Mouse (Mus musculus): ENCODE measurements around the gene Rere. TPM values are rescaled to one million over a fixed set of nuclear protein-coding genes. Genes with fewer than 3 reads are reported as not detected.
"Not testable (repeated sequence)": the region's sequence is repeated elsewhere in the genome, so short reads cannot be mapped to it uniquely, and the experiment has no call there.

Rere gene
- total RNA-seq, 2 experiments from 2014 or later = 52.5 to 62.6 TPM

- intact Hi-C loops (cut with DNase I) = no loop called here
- peak; percentile 41 to 49 for DNase-seq
These were observed 30.7 kb upstream of the Rere start for GRCm38 (mm10) chr4:150250549-150251422.

DNA sequence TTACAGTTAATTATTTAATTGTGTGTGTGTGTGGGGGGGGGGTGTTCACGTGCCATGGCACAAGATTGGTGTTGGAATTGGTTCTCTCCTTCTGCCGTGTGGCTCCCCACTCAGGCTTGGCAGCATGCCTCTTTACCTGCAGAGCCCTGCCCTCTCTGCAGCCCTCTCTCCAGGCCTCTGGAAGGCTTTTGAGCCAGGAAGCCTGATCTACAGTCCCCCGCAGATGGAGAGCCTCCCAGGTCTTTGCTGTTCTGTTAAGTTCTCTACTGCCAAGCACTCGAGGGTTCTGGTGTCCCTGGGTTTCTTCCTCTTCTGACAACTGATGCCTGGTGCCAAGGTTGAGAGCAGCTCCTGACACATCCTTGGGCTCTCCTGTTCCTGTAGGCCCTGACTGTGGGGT lies 27.0 kb upstream of the Rere start:
- intact Hi-C loops (cut with DNase I) = no loop called here
- no peak for DNase-seq

DNA sequence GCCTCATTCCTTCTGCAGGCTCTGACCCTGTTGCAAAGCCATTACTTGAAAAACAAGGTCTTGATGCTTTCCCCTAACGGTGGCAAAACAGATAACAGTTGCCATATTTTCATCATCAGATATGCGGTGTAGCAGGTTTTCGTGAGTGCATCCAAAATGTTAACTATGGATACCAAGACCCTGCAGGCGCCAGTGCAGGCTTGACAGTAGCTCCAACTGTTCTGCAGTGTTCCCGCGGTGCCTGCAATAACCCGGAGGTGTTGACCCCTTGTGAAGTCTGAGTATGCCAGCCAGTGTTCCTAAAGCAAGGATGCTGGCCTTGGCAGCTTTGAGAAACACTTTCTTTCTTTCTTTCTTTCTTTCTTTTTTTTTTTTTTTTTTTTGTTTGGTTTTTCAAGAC lies 26.3 kb upstream of the Rere start:
- no peak for DNase-seq
- intact Hi-C loops (cut with DNase I) = loop anchor here (5.0 kb wide), 2 partner anchors 67 to 372 kb away; no protein-coding TSS in a partner anchor

GRCm38 (mm10) chr4:150257252-150258204 lies 23.9 kb upstream of the Rere start:
- DNase-seq = peak; percentile 89 to 95
- intact Hi-C loops (cut with DNase I) = loop anchor here (2.0 to 5.0 kb wide), 5 partner anchors 21 to 370 kb away; no protein-coding TSS in a partner anchor

DNA sequence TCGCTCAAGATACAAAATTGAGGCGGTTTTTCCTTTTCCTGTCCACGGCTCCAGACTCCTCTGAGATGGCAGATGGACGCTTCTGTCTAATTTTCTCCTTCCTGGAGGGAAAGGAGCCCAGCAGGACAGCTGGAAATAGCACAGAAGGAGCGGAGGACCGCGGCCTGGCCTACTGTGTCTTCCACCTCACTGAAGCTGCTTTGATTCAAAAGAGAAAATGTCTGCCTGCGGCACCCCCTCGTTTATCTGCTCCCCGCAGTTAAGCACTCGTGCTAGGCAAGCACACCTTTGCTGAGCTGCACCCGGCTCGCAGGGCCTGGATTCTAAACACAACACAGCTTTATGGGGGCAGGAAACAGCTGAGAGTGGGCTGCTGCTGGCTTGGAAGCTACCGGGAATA lies 23.1 kb upstream of the Rere start:
- intact Hi-C loops (cut with DNase I) = loop anchor here (2.0 to 5.0 kb wide), 3 partner anchors 20 to 369 kb away; no protein-coding TSS in a partner anchor

DNA sequence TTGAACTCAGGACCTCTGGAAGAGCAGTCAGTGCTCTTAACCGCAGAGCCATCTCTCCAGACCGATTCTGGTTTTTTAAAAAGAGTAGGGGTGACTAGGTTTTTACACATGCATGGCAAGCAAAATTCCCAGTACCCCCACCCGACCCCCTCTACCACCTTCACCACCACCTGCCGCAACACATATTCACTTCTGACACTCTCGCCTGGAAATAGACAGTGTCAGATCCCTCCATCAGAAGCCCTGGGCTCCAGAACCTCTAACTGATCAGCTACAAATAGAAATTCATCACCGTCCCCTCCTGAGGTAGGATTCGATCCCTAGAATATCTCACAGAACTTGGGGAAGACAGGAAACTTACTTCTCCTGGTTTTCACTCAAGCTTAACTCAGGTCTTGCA lies 21.9 kb upstream of the Rere start:
- intact Hi-C loops (cut with DNase I) = loop anchor here (2.0 to 5.0 kb wide), 3 partner anchors 19 to 368 kb away; no protein-coding TSS in a partner anchor
- no peak for DNase-seq

More for the DNA sequence above, 23.1 kb upstream of the Rere start:
- no peak for DNase-seq

DNA sequence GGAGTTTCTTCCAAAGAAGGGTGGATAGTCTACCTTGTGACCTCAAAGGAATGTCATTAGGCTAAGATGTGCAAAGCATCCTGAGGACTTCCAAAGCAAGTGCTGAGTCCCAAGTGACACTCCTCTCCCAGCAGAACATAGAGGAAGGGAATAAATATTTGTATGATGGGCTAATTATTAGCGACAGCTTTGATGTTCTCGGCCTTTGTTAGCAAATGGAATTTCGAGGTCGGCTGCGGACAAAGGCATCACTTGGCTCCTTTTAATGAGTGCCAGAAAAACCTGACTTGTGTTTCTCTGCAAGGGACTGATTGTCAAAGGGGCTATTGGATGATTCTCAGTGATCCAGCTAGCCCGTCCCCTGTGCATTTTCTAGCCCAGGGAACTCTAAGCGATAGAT lies 21.3 kb upstream of the Rere start:
- DNase-seq = no peak
- intact Hi-C loops (cut with DNase I) = no loop called here

- no peak for DNase-seq
- intact Hi-C loops (cut with DNase I) = no loop called here
These were observed 20.7 kb upstream of the Rere start for GRCm38 (mm10) chr4:150260745-150261144.

DNA sequence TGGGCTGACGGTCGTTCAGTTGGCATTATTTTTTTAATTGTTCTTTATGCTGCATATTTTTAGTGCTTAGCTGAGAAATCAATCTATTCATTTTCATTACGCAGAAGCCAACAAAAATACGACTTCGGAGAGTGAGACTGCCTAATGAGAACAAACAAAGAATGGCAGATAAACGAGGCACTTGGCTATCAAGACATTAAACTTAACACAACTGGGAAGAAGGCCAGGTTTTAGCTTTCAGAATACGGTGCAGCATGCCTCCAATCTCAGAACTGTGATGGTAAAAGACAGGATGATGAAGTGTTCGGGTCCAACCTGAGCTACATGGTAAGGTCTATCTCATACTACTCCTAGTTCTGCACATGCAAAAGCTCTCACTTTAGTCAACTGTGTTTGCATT lies 19.1 kb upstream of the Rere start:
- DNase-seq = no peak
- intact Hi-C loops (cut with DNase I) = no loop called here

GRCm38 (mm10) chr4:150264903-150265302 lies 16.5 kb upstream of the Rere start:
- DNase-seq = peak in 1 of 2 experiments; percentile 47

DNA sequence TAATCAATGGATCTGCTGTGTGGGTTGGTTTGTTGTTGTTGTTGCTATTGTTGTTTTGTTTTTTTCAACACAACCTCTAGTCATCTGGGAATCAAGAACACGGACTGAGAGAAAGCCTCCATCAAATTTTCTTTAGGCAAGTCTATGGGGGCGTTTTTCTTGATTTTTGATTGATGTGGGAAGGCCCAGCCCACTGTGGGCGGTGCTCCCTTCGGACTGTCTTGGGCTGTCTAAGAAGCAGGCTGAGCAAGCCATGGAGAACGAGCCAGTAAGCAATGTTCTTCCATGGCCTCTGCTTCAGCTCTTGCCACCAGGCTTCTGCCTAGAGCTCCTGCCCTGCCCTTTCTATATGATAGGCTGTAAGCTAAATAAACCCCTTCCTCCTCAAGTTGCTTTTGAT lies 16.0 kb upstream of the Rere start:
- intact Hi-C loops (cut with DNase I) = loop anchor here (2.0 kb wide), 1 partner anchor 15 kb away; the partner anchor contains the start of gene Rere
- no peak for DNase-seq

More at GRCm38 (mm10) chr4:150264903-150265302, 16.5 kb upstream of the Rere start:
- intact Hi-C loops (cut with DNase I) = loop anchor here (2.0 kb wide), 1 partner anchor 16 kb away; the partner anchor contains the start of gene Rere

- no peak for DNase-seq
- intact Hi-C loops (cut with DNase I) = no loop called here
These were observed 14.7 kb upstream of the Rere start for GRCm38 (mm10) chr4:150266655-150267223.

DNA sequence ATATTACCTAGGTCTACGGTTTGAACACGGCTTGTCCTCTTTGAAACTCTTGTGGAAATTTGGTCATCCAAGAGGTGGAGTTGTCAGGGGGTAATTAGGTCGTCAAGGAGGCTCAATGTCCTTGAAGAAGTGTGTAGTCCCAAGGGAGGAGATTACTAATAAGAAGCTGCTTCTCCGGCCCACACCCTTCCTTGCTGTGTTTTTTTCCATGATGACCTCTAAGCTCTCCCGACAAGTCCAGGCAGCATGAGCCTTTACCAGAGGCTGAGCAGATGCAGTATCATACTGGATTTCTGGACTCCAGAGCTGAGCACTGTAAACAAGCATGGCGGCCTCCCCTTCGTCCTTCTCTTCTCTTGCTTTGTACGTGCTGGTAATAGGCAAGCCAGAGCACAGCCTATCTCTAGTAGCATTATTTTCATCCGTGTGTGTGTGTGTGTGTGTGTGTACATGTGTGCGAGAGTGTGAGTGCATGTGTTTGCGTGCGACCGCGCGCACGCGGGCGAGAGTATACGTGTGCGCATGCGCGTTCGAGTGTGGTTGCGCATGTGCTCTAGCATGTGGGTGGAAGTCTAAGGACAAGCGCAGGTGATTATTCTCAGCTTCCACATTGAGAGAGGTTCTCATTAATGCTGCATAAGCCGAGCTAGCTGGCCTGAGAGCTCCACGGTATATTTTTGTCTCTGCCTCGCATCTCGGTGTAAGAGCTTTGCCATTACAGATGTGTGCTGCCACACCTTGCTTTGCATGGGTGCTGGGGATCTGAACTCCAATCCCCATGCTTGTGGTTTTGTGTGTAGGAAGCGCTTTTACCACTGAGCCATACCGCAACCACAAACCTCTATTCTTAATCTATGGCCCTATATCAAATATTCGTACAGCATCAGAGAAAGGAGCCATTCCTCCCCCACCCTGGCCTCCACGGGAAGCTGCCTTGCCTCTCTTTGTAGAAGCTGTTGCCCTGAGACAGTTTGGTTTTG lies 12.5 kb upstream of the Rere start:
- intact Hi-C loops (cut with DNase I) = no loop called here
- no peak for DNase-seq

DNA sequence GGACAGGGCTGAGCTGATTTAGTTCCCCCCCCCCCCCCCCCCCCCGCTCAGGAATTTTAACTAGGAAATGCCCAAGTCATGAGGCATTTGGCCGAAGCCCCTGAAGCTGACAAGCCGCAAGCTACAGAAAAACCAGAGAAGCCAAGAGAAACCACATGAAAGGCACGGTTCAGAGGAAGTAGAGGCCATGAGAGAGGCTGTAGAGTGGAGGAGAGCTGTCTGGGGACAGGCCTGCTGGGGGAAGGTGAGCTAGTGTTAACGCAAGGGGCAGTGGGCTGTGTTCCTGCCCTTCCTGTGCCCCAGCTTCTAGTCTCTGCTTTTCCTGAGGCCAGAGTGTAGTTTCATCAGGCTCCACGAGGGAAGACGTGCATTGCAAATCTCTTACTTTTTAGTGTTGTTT lies 11.8 kb upstream of the Rere start:
- no peak for DNase-seq
- intact Hi-C loops (cut with DNase I) = no loop called here

GRCm38 (mm10) chr4:150270718-150271117 lies 10.7 kb upstream of the Rere start:
- intact Hi-C loops (cut with DNase I); DNase-seq: not testable (repeated sequence)

- peak; percentile 42 to 64 for DNase-seq
- intact Hi-C loops (cut with DNase I) = no loop called here
These were observed 8.7 kb upstream of the Rere start for GRCm38 (mm10) chr4:150272725-150273124.

- intact Hi-C loops (cut with DNase I) = no loop called here
These were observed 5.9 kb upstream of the Rere start for GRCm38 (mm10) chr4:150275531-150275930.

DNA sequence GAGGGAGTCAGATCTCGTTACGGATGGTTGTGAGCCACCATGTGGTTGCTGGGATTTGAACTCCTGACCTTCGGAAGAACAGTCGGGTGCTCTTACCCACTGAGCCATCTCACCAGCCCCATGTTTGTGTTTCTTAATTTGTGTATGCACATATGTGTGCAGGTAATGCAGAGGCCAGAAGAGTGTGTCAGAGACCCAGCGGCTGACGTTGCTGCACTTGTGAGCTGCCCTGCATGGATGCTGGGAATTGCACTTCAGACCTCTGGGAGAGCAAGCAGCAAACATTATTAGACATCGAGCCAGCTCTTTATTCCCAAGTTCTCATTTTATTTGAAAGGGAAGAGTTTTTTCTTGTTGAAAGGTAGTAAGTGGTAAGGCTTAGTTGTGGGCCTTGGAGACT lies 2.1 kb upstream of the Rere start:
- intact Hi-C loops (cut with DNase I) = loop anchor here (2.0 kb wide), 1 partner anchor 21 kb away; no protein-coding TSS in a partner anchor
- DNase-seq = not testable (repeated sequence)

More at GRCm38 (mm10) chr4:150275531-150275930, 5.9 kb upstream of the Rere start:
- DNase-seq = no peak

GRCm38 (mm10) chr4:150280002-150280401 lies 1.4 kb upstream of the Rere start:
- intact Hi-C loops (cut with DNase I) = loop anchor here (2.0 to 10.0 kb wide), 2 partner anchors 15 to 55 kb away; no protein-coding TSS in a partner anchor
- DNase-seq = no peak
